22 mouse cellular contexts compared by ENCODE assay signal in genomic region chr11:93514396-93514795, GRCm38 (mm10).
DNase-seq lines count a peak whose midpoint lies in the region; ATAC-seq and TF ChIP-seq lines count a peak whose summit lies in the region.
"Had no signal": no experiment of that assay in that cellular context is flagged by ENCODE, and none has a peak within 500 bp of the region (broad histone marks: within the 10 kb centered on the region; RNA-seq: fewer than 3 reads in every experiment).

No protein-coding gene starts in this region.

- H3K4me1 ChIP-seq in kidney, postnatal 0 days (replicated peaks; ENCODE audit: insufficient read depth, low read length), result no peaks in the 10 kb centered on the region
- H3K4me1 ChIP-seq in midbrain, embryonic 10.5 days, result peaks cover 17% of the 10 kb centered on the region
- H3K4me1 ChIP-seq in midbrain, embryonic 16.5 days (ENCODE audit: control insufficient read depth, insufficient read depth, low read length), result peaks cover 7% of the 10 kb centered on the region; the same call in 1 of the 2 replicates
- H3K4me1 ChIP-seq: embryonic facial prominence, embryonic 15.5 days; heart, embryonic 10.5 days; hindbrain, embryonic 10.5 days; limb, embryonic 12.5 days; liver, embryonic 15.5 days; neural tube, embryonic 15.5 days had no signal

- H3K27me3 ChIP-seq in kidney, postnatal 0 days (ENCODE audit: insufficient read depth, low read length), result no peaks in the 10 kb centered on the region
- no peaks in the 10 kb centered on the region for H3K27me3 ChIP-seq in midbrain, embryonic 10.5 days (ENCODE audit: low read depth, poor library complexity, severe bottlenecking)
- H3K27me3 ChIP-seq in midbrain, embryonic 16.5 days (ENCODE audit: control insufficient read depth, insufficient read depth, low read depth, low read length), result no peaks in the 10 kb centered on the region
- H3K27me3 ChIP-seq: embryonic facial prominence, embryonic 15.5 days; limb, embryonic 12.5 days; liver, embryonic 15.5 days; neural tube, embryonic 15.5 days; Patski had no signal

- H3K9ac ChIP-seq in kidney, postnatal 0 days (ENCODE audit: low read depth, low read length), result no peak overlapping the region
- H3K9ac ChIP-seq in midbrain, embryonic 16.5 days (ENCODE audit: low read depth, low read length), result no peak overlapping the region
- H3K9ac ChIP-seq: embryonic facial prominence, embryonic 15.5 days; limb, embryonic 12.5 days; liver, embryonic 15.5 days; neural tube, embryonic 15.5 days had no signal

- TF ChIP-seq CTCF in kidney, postnatal 0 days (IDR thresholded peaks at IDR 0.05; ENCODE audit: low read depth), result peak; percentile 24; the same call in 1 of the 2 replicates

- H3K9me3 ChIP-seq in kidney, postnatal 0 days (replicated peaks; ENCODE audit: low read length), result no peaks in the 10 kb centered on the region
- H3K9me3 ChIP-seq in midbrain, embryonic 10.5 days (replicated peaks), result no peaks in the 10 kb centered on the region
- no peaks in the 10 kb centered on the region for H3K9me3 ChIP-seq in midbrain, embryonic 16.5 days (replicated peaks; ENCODE audit: control insufficient read depth, low read length, poor library complexity, severe bottlenecking)
- H3K9me3 ChIP-seq: embryonic facial prominence, embryonic 15.5 days; heart, embryonic 10.5 days; hindbrain, embryonic 10.5 days; limb, embryonic 12.5 days; liver, embryonic 15.5 days; neural tube, embryonic 15.5 days had no signal

- no peak overlapping the region for H3K4me3 ChIP-seq in kidney, postnatal 0 days (replicated peaks; ENCODE audit: low read depth, low read length)
- H3K4me3 ChIP-seq in midbrain, embryonic 10.5 days, result no peak overlapping the region
- H3K4me3 ChIP-seq in midbrain, embryonic 16.5 days (ENCODE audit: low read depth, low read length), result no peak overlapping the region
- H3K4me3 ChIP-seq: embryonic facial prominence, embryonic 15.5 days; gastrocnemius, adult 2 months; heart, embryonic 10.5 days; hindbrain, embryonic 10.5 days; limb, embryonic 12.5 days; liver, embryonic 15.5 days; neural tube, embryonic 15.5 days had no signal

- WGBS in kidney, postnatal 0 days, result 34% methylated on average over 2 of the region's 2 CpGs
- 23% methylated on average over 2 of the region's 2 CpGs for WGBS in midbrain, embryonic 10.5 days
- WGBS in midbrain, embryonic 16.5 days, result 16% methylated on average over 2 of the region's 2 CpGs

- no peaks in the 10 kb centered on the region for H3K36me3 ChIP-seq in kidney, postnatal 0 days (ENCODE audit: insufficient read depth, low read length)
- H3K36me3 ChIP-seq in midbrain, embryonic 10.5 days, result no peaks in the 10 kb centered on the region
- no peaks in the 10 kb centered on the region for H3K36me3 ChIP-seq in midbrain, embryonic 16.5 days (ENCODE audit: control insufficient read depth, insufficient read depth, low read length)
- H3K36me3 ChIP-seq: embryonic facial prominence, embryonic 15.5 days; heart, embryonic 10.5 days; hindbrain, embryonic 10.5 days; limb, embryonic 12.5 days; liver, embryonic 15.5 days; neural tube, embryonic 15.5 days had no signal

- H3K4me2 ChIP-seq in kidney, postnatal 0 days (ENCODE audit: low read length), result no peak overlapping the region
- H3K4me2 ChIP-seq in midbrain, embryonic 16.5 days (ENCODE audit: low read length), result no peak overlapping the region
- H3K4me2 ChIP-seq: embryonic facial prominence, embryonic 15.5 days; limb, embryonic 12.5 days; liver, embryonic 15.5 days; neural tube, embryonic 15.5 days had no signal

- DNase-seq in kidney, postnatal 0 days (ENCODE audit: low spot score), result no peak
- DNase-seq in kidney, postnatal 25 days, result no peak
- DNase-seq in midbrain, embryonic 10.5 days (ENCODE audit: low spot score), result peak; percentile 26
- no peak for DNase-seq in frontal cortex, adult 2 months (ENCODE audit: extremely low spot score in 1 of 2, low spot score in 1 of 2)
- DNase-seq: adrenal gland, postnatal 10 days; cerebellum, adult 11 months; gastrocnemius, adult 2 months; kidney, adult 8-10 months; kidney, postnatal 36 days; layer of hippocampus, adult 9-11 months; lung, postnatal 36 days; thymus, postnatal 25 days had no signal

- ATAC-seq in kidney, postnatal 0 days (replicated peaks; ENCODE audit: low FRiP score, low read depth), result no peak
- ATAC-seq in midbrain, embryonic 16.5 days, result no peak
- ATAC-seq in common myeloid progenitor, adult 5-6 weeks (replicated peaks; ENCODE audit: low read depth, poor library complexity, severe bottlenecking), result 0 out of 2 replicates have a peak, but pooled peaks have one; percentile 45
- ATAC-seq in megakaryocyte progenitor cell, adult 5-6 weeks (replicated peaks; ENCODE audit: poor library complexity), result 0 out of 2 replicates have a peak, but pooled peaks have one; percentile 36

- H3K27ac ChIP-seq in kidney, postnatal 0 days, result no peak overlapping the region
- H3K27ac ChIP-seq in midbrain, embryonic 10.5 days (replicated peaks), result no peak overlapping the region
- H3K27ac ChIP-seq in midbrain, embryonic 16.5 days (ENCODE audit: low read length), result no peak overlapping the region
- H3K27ac ChIP-seq: embryonic facial prominence, embryonic 15.5 days; gastrocnemius, adult 2 months; heart, embryonic 10.5 days; hindbrain, embryonic 10.5 days; limb, embryonic 12.5 days; liver, embryonic 15.5 days; neural tube, embryonic 15.5 days had no signal

Comparison
In these comparisons a context has a peak if more than half of its experiments do, and no peak if none do; other contexts are left out.
1. ATAC-seq: peak in common myeloid progenitor, adult 5-6 weeks (single experiment) and megakaryocyte progenitor cell, adult 5-6 weeks (single experiment); none in kidney, postnatal 0 days (single experiment) and midbrain, embryonic 16.5 days (single experiment).